9 mouse cellular contexts compared by ENCODE assay signal in the genomic region with DNA sequence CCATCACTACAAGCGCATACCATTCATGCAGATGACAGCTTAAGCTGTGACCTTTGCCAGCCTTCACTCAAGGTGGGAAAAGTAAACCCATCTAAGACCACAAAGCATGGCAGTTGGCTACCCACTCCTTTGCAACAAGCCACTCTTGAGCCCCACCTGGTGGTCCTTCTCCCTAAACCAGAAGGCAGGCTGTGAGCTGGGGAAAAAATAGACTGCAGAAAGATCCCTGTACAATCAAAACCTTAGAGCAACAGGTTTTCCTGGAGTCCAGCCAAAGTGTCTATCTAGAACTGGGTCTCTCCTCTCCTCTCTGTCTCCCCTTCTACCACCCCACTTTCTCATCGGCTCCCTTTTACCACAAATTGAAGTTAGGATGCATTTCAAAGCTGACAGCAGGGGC.
DNase-seq lines count a peak whose midpoint lies in the region; ATAC-seq and TF ChIP-seq lines count a peak whose summit lies in the region.
"Had no signal": no experiment of that assay in that cellular context is flagged by ENCODE, and none has a peak within 500 bp of the region (broad histone marks: within the 10 kb centered on the region; RNA-seq: fewer than 3 reads in every experiment).

No protein-coding gene starts in this region.

- 0 out of 2 replicates have a peak, but pooled peaks have one; percentile 12 for ATAC-seq in frontal cortex, adult (ENCODE audit: low TSS enrichment)
- no peak for ATAC-seq in megakaryocyte-erythroid progenitor cell, adult 5-6 weeks (replicated peaks; ENCODE audit: low FRiP score, low TSS enrichment, poor library complexity, severe bottlenecking)

- peak; percentile 74 for TF ChIP-seq CTCF in layer of hippocampus, adult 2 months (conservative IDR thresholded peaks at IDR 0.05)

- peak overlapping the region; percentile 40; the same call in 1 of the 2 replicates for H3K27ac ChIP-seq in layer of hippocampus, adult 2 months

- no peak overlapping the region for H3K4me3 ChIP-seq in layer of hippocampus, adult 2 months

- DNase-seq in frontal cortex, postnatal 25 days (ENCODE audit: low spot score in 2 of 2) = no peak
- DNase-seq in testis, postnatal 10 days (ENCODE audit: low spot score) = peak; percentile 50
- DNase-seq in testis, postnatal 14 days (ENCODE audit: low spot score) = no peak
- peak; percentile 37 to 50 for DNase-seq in layer of hippocampus, adult 2 months (ENCODE audit: low spot score in 2 of 2)
- peak; percentile 80 for DNase-seq in right cerebral cortex, postnatal 4 days
- DNase-seq in adrenal gland, postnatal 25 days = no peak
- DNase-seq: kidney, postnatal 25 days had no signal

Comparison
In these comparisons a context has a peak if more than half of its experiments do, and no peak if none do; other contexts are left out.
1. DNase-seq: peak in testis, postnatal 10 days (single experiment), layer of hippocampus, adult 2 months (2 of 2) and right cerebral cortex, postnatal 4 days (single experiment); none in frontal cortex, postnatal 25 days (0 of 2), testis, postnatal 14 days (single experiment) and adrenal gland, postnatal 25 days (single experiment).